Mouse (Mus musculus) ES-E14 (cell line): Measurements from ENCODE around the gene Amot. TPM values are rescaled to one million over a fixed set of nuclear protein-coding genes. Genes with fewer than 3 reads are reported as not detected.

Source experiments
- DNase-seq: peaks from one replicate; pipeline ENCODE4 v3.0.0-alpha.2; 2013; ENCODE audit warnings: low read depth, low spot score
- H3K27ac ChIP-seq: 2 replicates; pipeline ENCODE4 v1.5.1; 2012; ENCODE audit warnings: low read depth, mild to moderate bottlenecking, low read length, moderate library complexity, mixed read lengths; ENCODE audit not compliant: poor library complexity, insufficient read depth, severe bottlenecking
- H3K36me3 ChIP-seq: 2 replicates; pipeline ENCODE4 v1.6.1; 2012; ENCODE audit warnings: mild to moderate bottlenecking, low read length, moderate library complexity, mixed read lengths; ENCODE audit not compliant: control insufficient read depth, poor library complexity, insufficient read depth, severe bottlenecking
- H3K4me1 ChIP-seq, 2 experiments: fragments of 150-350 bp in 1 of 2; sonication (generic) in 1 of 2; 2 replicates each; pipeline ENCODE4 v1.6.1; 2012; ENCODE audit warnings: low read length in 2 of 2, mild to moderate bottlenecking in 1 of 2, mixed read lengths in 1 of 2; ENCODE audit not compliant: control insufficient read depth in 2 of 2, insufficient read depth in 2 of 2, poor library complexity in 1 of 2
- H3K4me3 ChIP-seq, 2 experiments: fragments of 150-350 bp in 1 of 2; sonication (generic) in 1 of 2; 2 replicates each; pipeline ENCODE4 v1.5.1; 2012; ENCODE audit warnings: low read length in 2 of 2, low read depth in 1 of 2, mild to moderate bottlenecking in 1 of 2, mixed read lengths in 1 of 2; ENCODE audit not compliant: insufficient read depth in 1 of 2, poor library complexity in 1 of 2, severe bottlenecking in 1 of 2
- H3K9ac ChIP-seq: 2 replicates; pipeline ENCODE4 v1.6.1; 2012; ENCODE audit warnings: low read depth, mild to moderate bottlenecking, low read length, mixed read lengths; ENCODE audit not compliant: poor library complexity, insufficient read depth, severe bottlenecking
- H3K9me3 ChIP-seq: fragments of 150-350 bp; sonication (generic); 2 replicates; pipeline ENCODE4 v1.6.1; 2012; ENCODE audit warnings: low read depth, mild to moderate bottlenecking, low read length; ENCODE audit not compliant: control insufficient read depth, insufficient read depth
- CHD2 ChIP-seq: IDR thresholded peaks from 2 replicates; pipeline ENCODE4 v1.6.1; 2014; ENCODE audit warnings: mild to moderate bottlenecking, low read depth, low read length, inconsistent platforms
- HCFC1 ChIP-seq: IDR thresholded peaks from 2 replicates; pipeline ENCODE4 v1.6.1; 2012; ENCODE audit warnings: low read length, inconsistent platforms, borderline replicate concordance; ENCODE audit not compliant: insufficient read depth
- MAFK ChIP-seq: IDR thresholded peaks from 2 replicates; pipeline ENCODE4 v1.6.1; 2014; ENCODE audit warnings: mild to moderate bottlenecking, low read depth, low read length, inconsistent platforms; ENCODE audit not compliant: insufficient read depth
- ZC3H11A ChIP-seq: IDR thresholded peaks from 2 replicates; pipeline ENCODE4 v1.6.1; 2012; ENCODE audit warnings: low read depth, mild to moderate bottlenecking, inconsistent platforms, low read length, borderline replicate concordance
- ZNF384 ChIP-seq: IDR thresholded peaks from 2 replicates; pipeline ENCODE4 v1.6.1; 2012; ENCODE audit warnings: low read depth, low read length, inconsistent platforms
- in situ Hi-C, 2 experiments: fragments of 600-800 bp; cut with MboI; formaldehyde crosslinking; loops; one replicate each; pipeline ENCODE4 v1.15.1; 2025; ENCODE audit warnings: low sequenced_read_pairs in 2 of 2, inconsistent platforms in 1 of 2; ENCODE audit not compliant: unreplicated experiment in 2 of 2
- total RNA-seq: library from RNA; depleted of rRNA; stranded (reverse); fragments of 300-350 nt; gene quantifications from 2 replicates; pipeline ENCODE4 v1.2.3, GENCODE M21; 2012

Amot gene
- total RNA-seq, 1 experiment: 15.4 TPM

- no peak for DNase-seq
- TF ChIP-seq MAFK: no peak
- no peak for TF ChIP-seq ZNF384
- no peak for TF ChIP-seq ZC3H11A
- no peak for TF ChIP-seq HCFC1
- TF ChIP-seq CHD2: no peak
- Histone ChIP-seq H3K9me3 (no peaks in the 10 kb centered on the region), H3K36me3 (no peaks in the 10 kb centered on the region), H3K4me1 (no peaks in the 10 kb centered on the region), H3K9ac (no peak overlapping the region), H3K27ac (no peak overlapping the region), H3K4me3 (no peak overlapping the region)
- in situ Hi-C loops: no loop called here
Observed at GRCm38 (mm10) chrX:145540321-145540720, 35.3 kb upstream of the Amot start.

GRCm38 (mm10) chrX:145529602-145530001, 24.6 kb upstream of the Amot start:
- no peak for DNase-seq
- H3K4me3 ChIP-seq: no peak overlapping the region
- no peaks in the 10 kb centered on the region for H3K4me1 ChIP-seq
- in situ Hi-C loops: no loop called here
- TF ChIP-seq ZC3H11A (no peak), MAFK (no peak), HCFC1 (no peak), CHD2 (no peak), ZNF384 (no peak)
- H3K27ac ChIP-seq: no peak overlapping the region
- H3K9me3 ChIP-seq: no peaks in the 10 kb centered on the region
- no peaks in the 10 kb centered on the region for H3K36me3 ChIP-seq
- H3K9ac ChIP-seq: no peak overlapping the region

- no peak overlapping the region for H3K9ac ChIP-seq
- no peak overlapping the region for H3K4me3 ChIP-seq
- no peaks in the 10 kb centered on the region for H3K4me1 ChIP-seq
- no peaks in the 10 kb centered on the region for H3K36me3 ChIP-seq
- no peak overlapping the region for H3K27ac ChIP-seq
- TF ChIP-seq MAFK (no peak), CHD2 (no peak), ZNF384 (no peak), ZC3H11A (no peak), HCFC1 (no peak)
- in situ Hi-C loops: no loop called here
- H3K9me3 ChIP-seq: no peaks in the 10 kb centered on the region
- no peak for DNase-seq
Observed at GRCm38 (mm10) chrX:145516322-145517066, 11.5 kb upstream of the Amot start.

- Histone ChIP-seq H3K4me1 (no peaks in the 10 kb centered on the region), H3K36me3 (no peaks in the 10 kb centered on the region), H3K9me3 (no peaks in the 10 kb centered on the region), H3K4me3 (no peak overlapping the region), H3K9ac (no peak overlapping the region), H3K27ac (no peak overlapping the region)
- TF ChIP-seq ZC3H11A: no peak
- TF ChIP-seq ZNF384: no peak
- no peak for TF ChIP-seq MAFK
- no peak for TF ChIP-seq HCFC1
- no peak for TF ChIP-seq CHD2
- DNase-seq: no peak
- in situ Hi-C loops: no loop called here
Observed at GRCm38 (mm10) chrX:145515498-145516158, 10.6 kb upstream of the Amot start.

- H3K9me3 ChIP-seq: no peaks in the 10 kb centered on the region
- TF ChIP-seq ZC3H11A (no peak), MAFK (no peak), ZNF384 (no peak), HCFC1 (no peak), CHD2 (no peak)
- H3K4me3 ChIP-seq: no peak overlapping the region
- in situ Hi-C loops: no loop called here
- DNase-seq: no peak
- no peaks in the 10 kb centered on the region for H3K4me1 ChIP-seq
- H3K27ac ChIP-seq: no peak overlapping the region
- H3K36me3 ChIP-seq: no peaks in the 10 kb centered on the region
- H3K9ac ChIP-seq: no peak overlapping the region
Observed at GRCm38 (mm10) chrX:145510675-145511074, 5.7 kb upstream of the Amot start.
